Mouse (Mus musculus) right cerebral cortex, adult 2 months (tissue): Measurements from ENCODE around the gene Gm6592.
"Not testable (repeated sequence)": the region's sequence is repeated elsewhere in the genome, so short reads cannot be mapped to it uniquely, and the experiment has no call there.

Source experiments
- DNase-seq, 2 experiments: peaks; one replicate each; pipeline ENCODE4 v3.0.0; 2021 to 2022; ENCODE audit warnings: low spot score in 2 of 2

Gm6592 gene

DNA sequence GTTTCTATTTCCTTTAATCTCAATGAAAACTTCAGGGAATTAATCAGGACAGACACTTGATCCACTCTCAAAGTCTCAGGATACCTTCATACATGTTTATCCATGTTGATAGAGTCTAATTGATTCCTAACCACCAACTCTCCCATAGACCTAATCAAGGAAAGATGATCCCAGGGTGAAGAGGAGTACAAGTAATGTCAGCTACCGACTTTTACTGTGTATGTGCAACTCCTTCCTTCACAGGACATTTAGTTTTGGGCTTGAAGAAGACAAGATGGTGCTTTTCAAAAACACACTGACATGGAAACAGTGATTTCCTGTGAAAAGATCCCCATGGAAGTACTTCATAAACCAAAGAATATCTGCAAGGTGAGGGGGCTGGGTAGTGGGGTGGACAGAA, at the start of gene Gm6592:
Gene Gm6592 (plus strand): TSS at position 301 of the 400 bp plus-strand sequence.
- DNase-seq = no peak

- not testable (repeated sequence) for DNase-seq
These were observed 40.4 kb upstream of the Gm6592 start, which contains the start of gene Ssxb5 for GRCm38 (mm10) chrX:8803391-8803790. Gene Ssxb5 (plus strand): TSS chrX:8803691.

DNA sequence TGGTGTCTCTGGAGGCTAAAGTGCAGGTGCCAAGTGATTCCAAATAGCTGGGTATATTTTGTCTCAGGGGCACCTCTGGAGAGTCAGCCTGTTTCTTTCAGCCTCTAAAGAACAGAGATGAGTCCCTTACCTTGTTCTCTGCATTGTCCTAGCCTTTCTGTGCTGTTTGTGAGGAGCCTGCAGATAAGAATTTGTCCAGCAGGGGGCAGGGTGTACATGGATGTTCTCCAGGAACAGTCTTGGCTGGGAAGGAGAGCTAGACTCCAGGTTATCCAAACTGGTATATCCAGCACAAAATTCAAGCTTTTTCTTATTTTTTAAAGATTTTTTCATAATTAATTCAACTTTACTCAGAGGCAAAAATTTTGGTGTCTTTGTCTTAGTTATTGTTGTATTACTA, 11.8 kb upstream of the Gm6592 start:
- peak; percentile 66 to 70 for DNase-seq

DNA sequence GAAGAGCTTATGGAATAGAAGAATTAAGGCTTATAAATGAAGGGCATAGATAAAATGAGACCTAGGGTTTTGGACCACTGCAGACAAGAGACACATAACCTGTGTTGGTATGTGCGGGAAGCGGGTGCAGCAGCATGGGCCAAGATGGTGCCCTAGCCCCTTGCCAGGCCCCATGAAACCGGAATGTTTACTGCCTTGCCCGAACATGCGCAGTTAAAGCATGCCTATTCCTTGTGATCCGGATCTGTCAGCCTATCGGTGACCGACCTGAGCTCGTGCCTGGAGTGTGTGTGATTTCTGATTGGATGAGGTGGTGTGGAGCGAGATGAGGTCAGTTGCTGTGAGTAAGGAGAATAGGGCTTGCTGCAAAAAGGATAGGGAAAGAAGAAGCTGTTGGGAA, 8.7 kb downstream of the Gm6592 start:
- DNase-seq = no peak

DNA sequence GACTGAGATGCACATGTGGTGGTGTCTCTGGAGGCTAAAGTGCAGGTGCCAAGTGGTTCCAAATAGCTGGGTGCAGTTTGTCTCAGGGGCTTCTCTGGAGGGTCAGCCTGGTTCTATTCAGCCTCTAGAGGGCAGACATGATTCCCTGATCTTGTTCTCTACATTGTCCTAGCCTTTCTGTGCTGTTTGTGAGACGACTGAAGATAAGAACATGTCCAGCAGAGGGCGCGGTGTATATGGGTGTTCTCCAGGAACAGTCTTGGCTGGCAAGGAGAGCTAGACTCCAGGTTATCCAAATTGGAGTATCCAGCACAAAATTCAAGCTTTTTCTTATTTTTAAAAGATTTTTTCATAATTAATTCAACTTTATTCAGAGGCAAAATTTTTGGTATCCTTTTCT, 20.5 kb downstream of the Gm6592 start:
- peak; percentile 81 to 88 for DNase-seq

- not testable (repeated sequence) for DNase-seq
These were observed 30.2 kb downstream of the Gm6592 start, which contains the start of gene Gm5751 for GRCm38 (mm10) chrX:8873953-8874352. Gene Gm5751 (plus strand): TSS chrX:8874253.

GRCm38 (mm10) chrX:8884336-8884735, 40.5 kb downstream of the Gm6592 start:
- no peak for DNase-seq

DNA sequence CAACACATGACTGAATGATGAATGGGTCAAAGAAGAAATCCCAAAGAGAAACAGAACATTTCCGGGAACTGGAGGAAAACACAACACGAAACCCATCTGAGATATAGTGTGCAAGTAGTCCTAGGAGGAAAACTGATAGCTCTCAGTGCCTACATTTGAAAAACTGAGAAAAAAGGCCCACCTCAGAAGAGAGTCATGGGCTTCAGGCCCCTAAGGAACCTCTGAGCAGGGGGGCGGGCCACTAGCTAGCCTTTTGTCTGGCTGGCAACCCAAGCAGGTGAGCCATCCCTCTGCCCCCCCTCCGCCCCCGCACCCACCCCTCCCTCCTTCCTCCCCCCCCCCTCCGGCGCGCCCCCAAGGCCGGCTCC, 48.2 kb downstream of the Gm6592 start:
- DNase-seq = peak in 1 of 2 experiments; percentile 2

GRCm38 (mm10) chrX:8892343-8893155, 48.8 kb downstream of the Gm6592 start, which contains the start of gene B630019K06Rik:
Gene B630019K06Rik (plus strand): TSS chrX:8892382.
- peak; percentile 30 to 45 for DNase-seq

DNA sequence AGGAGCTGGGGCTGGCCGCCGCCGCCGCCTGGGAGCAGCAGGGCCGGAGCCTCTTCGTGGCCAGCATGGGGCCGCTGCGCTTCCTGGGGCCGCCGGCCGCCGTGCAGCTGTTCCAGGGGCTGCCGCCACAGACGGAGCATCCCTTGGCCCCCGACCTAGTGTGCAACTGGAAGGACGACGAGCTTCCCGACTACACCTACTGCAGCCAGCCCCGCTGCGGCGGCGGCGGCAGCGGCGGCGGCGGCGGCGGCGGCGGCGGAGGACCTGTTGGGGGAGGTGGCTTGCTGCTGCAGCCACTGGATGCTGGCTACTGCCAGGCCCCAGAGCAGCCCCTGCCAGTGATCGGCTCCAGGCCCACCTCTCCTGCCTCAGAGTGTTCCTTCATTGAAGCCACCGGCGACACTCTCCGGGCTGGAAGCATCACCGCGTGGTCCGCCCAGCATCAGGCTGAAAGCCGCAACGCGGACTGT, 49.4 kb downstream of the Gm6592 start:
- DNase-seq = peak; percentile 4 to 10
